Mouse (Mus musculus): ENCODE data around the gene Prrxl1.
A peak's percentile ranks its signal among the peaks of the same experiment; 100 is the strongest.

Prrxl1 gene

GRCm38 (mm10) chr14:32627271-32627670 lies 28.1 kb downstream of the Prrxl1 start:
- DNase-seq (ENCODE audit: low read depth, low spot score): no peak

GRCm38 (mm10) chr14:32628584-32628983 lies 29.4 kb downstream of the Prrxl1 start:
- DNase-seq (ENCODE audit: low read depth, low spot score): no peak

GRCm38 (mm10) chr14:32632908-32633600 lies 33.8 kb downstream of the Prrxl1 start:
- no peak for DNase-seq (ENCODE audit: low read depth, low spot score)

- peak; percentile 8 for DNase-seq (ENCODE audit: low read depth, low spot score)
These were observed 34.9 kb downstream of the Prrxl1 start for GRCm38 (mm10) chr14:32634015-32634682.

GRCm38 (mm10) chr14:32638485-32638884 lies 39.3 kb downstream of the Prrxl1 start:
- no peak for DNase-seq (ENCODE audit: low read depth, low spot score)

- DNase-seq (ENCODE audit: low read depth, low spot score): no peak
These were observed 60.6 kb downstream of the Prrxl1 start for GRCm38 (mm10) chr14:32659781-32660180.

GRCm38 (mm10) chr14:32663099-32663498 lies 63.9 kb downstream of the Prrxl1 start:
- no peak for DNase-seq (ENCODE audit: low read depth, low spot score)

GRCm38 (mm10) chr14:32673178-32673577 lies 74.0 kb downstream of the Prrxl1 start:
- DNase-seq (ENCODE audit: low read depth, low spot score): no peak

- no peak for DNase-seq (ENCODE audit: low read depth, low spot score)
These were observed 79.4 kb downstream of the Prrxl1 start for GRCm38 (mm10) chr14:32678565-32678964.

- DNase-seq (ENCODE audit: low read depth, low spot score): no peak
These were observed 82.4 kb downstream of the Prrxl1 start for GRCm38 (mm10) chr14:32681603-32682002.

- DNase-seq (ENCODE audit: low read depth, low spot score): no peak
These were observed 83.3 kb downstream of the Prrxl1 start for GRCm38 (mm10) chr14:32682536-32682935.

- no peak for DNase-seq (ENCODE audit: low read depth, low spot score)
These were observed 84.1 kb downstream of the Prrxl1 start for GRCm38 (mm10) chr14:32683251-32683838.

GRCm38 (mm10) chr14:32683982-32684734 lies 85.0 kb downstream of the Prrxl1 start:
- DNase-seq (ENCODE audit: low read depth, low spot score): no peak

GRCm38 (mm10) chr14:32684735-32685105 lies 85.5 kb downstream of the Prrxl1 start:
- no peak for DNase-seq (ENCODE audit: low read depth, low spot score)

- no peak for DNase-seq (ENCODE audit: low read depth, low spot score)
These were observed 86.1 kb downstream of the Prrxl1 start, which contains the start of gene 3425401B19Rik for GRCm38 (mm10) chr14:32685124-32685826. Gene 3425401B19Rik (minus strand): TSS chr14:32685293.

- no peak for DNase-seq (ENCODE audit: low read depth, low spot score)
These were observed 96.7 kb downstream of the Prrxl1 start for GRCm38 (mm10) chr14:32695906-32696305.

GRCm38 (mm10) chr14:32696344-32696743 lies 97.1 kb downstream of the Prrxl1 start:
- no peak for DNase-seq (ENCODE audit: low read depth, low spot score)

- DNase-seq (ENCODE audit: low read depth, low spot score): no peak
These were observed 98.6 kb downstream of the Prrxl1 start for GRCm38 (mm10) chr14:32697774-32698173.

GRCm38 (mm10) chr14:32698556-32698955 lies 99.3 kb downstream of the Prrxl1 start:
- DNase-seq (ENCODE audit: low read depth, low spot score): no peak

Measured in forelimb bud, embryonic 11.5 days (tissue).